Mouse (Mus musculus) hindbrain, postnatal 0 days (tissue): ENCODE measurements around the gene Nrbp1. TPM values are rescaled to one million over a fixed set of nuclear protein-coding genes. Genes with fewer than 3 reads are reported as not detected.

Experiments used
- ATAC-seq: fragments of 200-750 bp; cut with Nextera tagmentation; 2 replicates; pipeline ENCODE4 v1.8.0; 2017; ENCODE audit warnings: mild to moderate bottlenecking, moderate TSS enrichment, moderate library complexity
- DNase-seq: peaks from one replicate; pipeline ENCODE4 v3.0.0-alpha.2; 2015; ENCODE audit warnings: low spot score
- H3K27ac ChIP-seq: fragments of 300-500 bp; sonication (generic); 2 replicates; pipeline ENCODE4 v1.5.1; 2014; ENCODE audit warnings: mild to moderate bottlenecking
- H3K27me3 ChIP-seq: fragments of 300-500 bp; sonication (generic); 2 replicates; pipeline ENCODE4 v1.6.1; 2014; ENCODE audit warnings: low read length, mixed read lengths; ENCODE audit not compliant: insufficient read depth
- H3K36me3 ChIP-seq: fragments of 300-500 bp; sonication (generic); 2 replicates; pipeline ENCODE4 v1.6.1; 2014; ENCODE audit warnings: low read length, mixed read lengths; ENCODE audit not compliant: insufficient read depth
- H3K4me1 ChIP-seq: fragments of 300-500 bp; sonication (generic); 2 replicates; pipeline ENCODE4 v1.6.1; 2014; ENCODE audit warnings: antibody characterized with exemption, low read length, mixed read lengths; ENCODE audit not compliant: insufficient read depth
- H3K4me2 ChIP-seq: fragments of 300-500 bp; sonication (generic); 2 replicates; pipeline ENCODE4 v1.6.1; 2014; ENCODE audit warnings: low read depth, mild to moderate bottlenecking, low read length, moderate library complexity, mixed read lengths
- H3K4me3 ChIP-seq: fragments of 300-500 bp; sonication (generic); 2 replicates; pipeline ENCODE4 v1.5.1; 2014; ENCODE audit warnings: low read length
- H3K9ac ChIP-seq: fragments of 300-500 bp; sonication (generic); replicated peaks from 2 replicates; pipeline ENCODE4 v1.6.1; 2014; ENCODE audit warnings: mild to moderate bottlenecking, low read length, moderate library complexity, mixed read lengths
- H3K9me3 ChIP-seq: fragments of 300-500 bp; sonication (generic); 2 replicates; pipeline ENCODE4 v1.6.1; 2016; ENCODE audit warnings: low read length, mixed read lengths
- CTCF ChIP-seq: IDR thresholded peaks from 2 replicates; pipeline ENCODE4 v1.5.1; 2016; ENCODE audit warnings: antibody characterized with exemption, control low read depth, low read depth
- WGBS: fragments of 180-500 bp; shearing (Covaris S2); extraction: QIAGEN DNeasy Blood & Tissue Kit; methylation state at CpG from one replicate; pipeline ENCODE4 v1.1.7; 2014; 5-methylcytosine and 5-hydroxymethylcytosine counted together
- polyA plus RNA-seq: library from polyadenylated mRNA; unstranded; fragments of >200 nt; fragmentation: Nextera tagmentation; extraction: Ambion mirVana; gene quantifications from 2 replicates; pipeline ENCODE4 v1.2.1, GENCODE M21; 2015
- total RNA-seq: library from RNA; depleted of rRNA; stranded (reverse); fragments of >200 nt; gene quantifications from 2 replicates; pipeline ENCODE4 v1.2.3, GENCODE M21; 2014

Nrbp1 gene
- total and polyA plus RNA-seq, 2 experiments from 2014 or later, result 124 to 134 TPM

DNA sequence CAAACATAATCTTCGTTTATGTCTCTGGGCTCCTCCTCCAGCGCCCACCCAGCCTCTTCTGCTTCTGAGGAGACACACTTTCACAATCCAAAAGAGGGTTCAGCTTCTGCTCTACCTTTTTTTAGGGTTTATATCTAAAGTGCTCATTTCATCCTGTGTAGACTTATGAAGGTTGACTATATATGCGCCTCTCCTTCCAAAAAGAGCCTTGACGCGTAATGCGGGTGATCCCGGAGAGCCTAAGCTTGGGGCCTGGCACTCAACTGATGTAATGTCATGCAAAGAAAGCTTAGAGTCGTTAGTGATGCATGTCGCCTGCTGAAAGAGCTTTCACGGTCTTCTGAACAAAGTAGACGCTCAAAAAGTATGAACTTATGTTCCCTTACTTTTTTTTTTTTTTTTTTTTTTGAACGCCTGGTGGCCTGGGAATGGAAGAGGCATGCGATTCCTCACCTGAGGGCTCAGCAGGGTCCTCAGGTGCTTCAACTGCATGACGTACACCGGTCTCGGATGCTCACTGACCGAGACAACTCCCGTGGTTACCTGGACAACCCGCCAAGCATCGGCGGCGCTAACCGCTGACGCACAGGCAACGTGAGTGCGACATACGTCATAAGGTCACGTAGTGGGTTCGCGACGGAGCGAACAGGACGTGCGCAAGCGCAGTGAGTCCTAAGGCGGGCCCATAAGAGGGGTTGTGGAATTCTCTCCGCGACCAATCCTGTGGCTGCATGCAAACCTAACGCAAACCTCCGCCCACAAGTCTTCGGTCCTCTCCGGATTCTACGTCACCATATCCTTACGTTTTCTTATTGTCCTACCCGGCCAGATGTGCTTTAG is 50.1 kb downstream of the Nrbp1 start, which contains the start of gene Ift172:
Gene Ift172, minus strand, starts transcription at position 596 of the 840 bp plus-strand sequence.
- Histone ChIP-seq H3K9ac (peak within 1 kb of the TSS; percentile 51), H3K4me3 (peak within 1 kb of the TSS; percentile 46), H3K36me3 (peaks cover 28% of the 10 kb centered on the region), H3K4me1 (peaks cover 4% of the 10 kb centered on the region; the same call in 1 of the 2 replicates), H3K27me3 (no peaks in the 10 kb centered on the region), H3K9me3 (no peaks in the 10 kb centered on the region), H3K4me2 (peak within 1 kb of the TSS; percentile 89), H3K27ac (peak within 1 kb of the TSS; percentile 68)
- peak; percentile 94 for ATAC-seq
- 3% methylated on average over 45 of the region's 45 CpGs for WGBS
- no peak for TF ChIP-seq CTCF
- DNase-seq, result peak; percentile 100

DNA sequence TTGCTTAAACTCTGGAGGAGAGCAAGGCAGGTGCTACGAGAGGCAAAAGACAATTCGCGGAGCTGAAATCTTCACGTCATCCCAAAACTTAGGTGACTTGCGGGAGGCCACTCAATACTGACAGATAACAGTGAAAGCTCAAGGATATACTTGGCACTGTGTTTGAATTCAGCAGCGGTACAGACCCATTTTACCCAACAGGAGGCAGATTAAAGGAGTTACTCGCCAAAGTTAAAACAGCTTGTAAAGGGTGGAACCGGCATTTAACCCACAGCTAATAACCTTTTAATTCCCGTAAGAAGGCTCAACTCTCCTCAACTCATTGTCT is 50.7 kb downstream of the Nrbp1 start:
- Histone ChIP-seq H3K9ac (peak overlapping the region; percentile 50), H3K4me2 (peak overlapping the region; percentile 89), H3K9me3 (no peaks in the 10 kb centered on the region), H3K36me3 (peaks cover 22% of the 10 kb centered on the region; the same call in 1 of the 2 replicates), H3K27me3 (no peaks in the 10 kb centered on the region), H3K27ac (peak overlapping the region; percentile 68), H3K4me3 (peak overlapping the region; percentile 46), H3K4me1 (peaks cover 4% of the 10 kb centered on the region; the same call in 1 of the 2 replicates)
- DNase-seq (no peak), ATAC-seq (no peak; the same call in 1 of the 2 replicates)
- WGBS, result 4% methylated on average over 9 of the region's 9 CpGs
- TF ChIP-seq CTCF, result no peak

DNA sequence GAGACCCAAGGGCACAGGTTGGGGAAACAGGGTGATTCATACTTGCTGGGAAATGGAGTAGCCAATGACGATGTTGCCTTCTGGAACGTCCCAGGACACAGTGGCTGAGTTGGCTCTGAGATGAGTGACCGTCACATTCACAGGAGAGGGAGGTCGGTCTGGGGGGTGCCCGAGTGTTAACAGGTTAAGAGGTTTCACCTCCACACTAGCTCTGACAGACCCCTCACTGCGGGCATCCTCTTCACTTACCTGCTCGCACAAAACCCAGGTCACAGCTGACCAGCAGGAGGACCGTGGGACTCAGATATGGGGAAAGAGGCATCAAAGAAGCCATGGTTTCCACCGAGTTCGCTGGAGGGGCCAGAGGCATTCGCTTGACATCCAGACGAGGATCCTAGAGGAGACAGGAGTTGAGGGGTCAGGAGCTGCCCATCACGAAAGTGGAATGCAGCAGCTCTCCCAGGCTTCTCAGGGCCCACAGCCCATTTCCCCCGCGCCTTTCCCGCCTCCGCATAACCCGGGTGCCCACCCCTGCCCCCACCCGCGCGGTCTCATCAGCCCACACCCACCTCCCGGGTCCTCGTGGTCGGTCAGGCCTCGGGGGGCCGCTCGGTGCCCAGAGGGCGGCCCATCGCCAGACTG is 54.4 kb downstream of the Nrbp1 start:
- Histone ChIP-seq H3K27me3 (no peaks in the 10 kb centered on the region), H3K36me3 (peaks cover 17% of the 10 kb centered on the region; the same call in 1 of the 2 replicates), H3K4me1 (peaks cover 4% of the 10 kb centered on the region; the same call in 1 of the 2 replicates), H3K9me3 (no peaks in the 10 kb centered on the region), H3K27ac (peak overlapping the region; percentile 89), H3K9ac (peak overlapping the region; percentile 95), H3K4me3 (peak overlapping the region; percentile 85), H3K4me2 (peak overlapping the region; percentile 91)
- 6% methylated on average over 29 of the region's 29 CpGs for WGBS
- TF ChIP-seq CTCF, result peak; percentile 24; the same call in 1 of the 2 replicates
- DNase-seq (peak; percentile 36), ATAC-seq (no peak; the same call in 1 of the 2 replicates)

DNA sequence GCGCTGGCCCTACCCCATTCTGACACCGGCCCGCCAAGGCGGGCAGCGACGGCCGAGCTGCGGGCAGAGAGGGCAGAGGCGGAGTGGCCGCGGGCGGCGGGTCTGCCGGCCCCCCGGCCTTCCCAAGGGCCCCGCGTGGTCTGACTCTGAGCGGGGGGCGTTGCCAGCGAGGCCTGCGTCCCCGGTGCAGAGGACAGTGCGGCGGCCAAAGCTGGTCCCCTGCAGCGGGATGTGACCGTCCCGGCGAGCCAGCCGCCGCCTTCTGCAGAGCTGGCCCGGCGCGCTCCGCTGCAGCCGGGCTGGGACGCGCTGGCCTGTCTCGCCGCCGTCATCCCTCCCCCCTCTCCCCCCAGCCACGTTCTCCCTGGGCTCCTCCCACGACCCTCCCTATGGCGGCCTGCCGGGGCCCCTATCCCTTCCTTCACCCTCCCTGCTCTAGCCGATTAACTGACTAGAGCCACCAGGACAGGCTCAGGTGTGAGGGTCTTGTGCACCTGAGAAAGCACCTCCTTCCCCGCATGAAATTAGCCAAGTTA is 55.0 kb downstream of the Nrbp1 start, which contains the start of gene Fndc4:
Gene Fndc4, minus strand, starts transcription at position 475 of the 536 bp plus-strand sequence.
- Histone ChIP-seq H3K27me3 (no peaks in the 10 kb centered on the region), H3K9me3 (no peaks in the 10 kb centered on the region), H3K4me1 (peaks cover 4% of the 10 kb centered on the region; the same call in 1 of the 2 replicates), H3K9ac (peak within 1 kb of the TSS; percentile 95), H3K36me3 (peaks cover 17% of the 10 kb centered on the region; the same call in 1 of the 2 replicates), H3K4me2 (peak within 1 kb of the TSS; percentile 91), H3K4me3 (peak within 1 kb of the TSS; percentile 85), H3K27ac (peak within 1 kb of the TSS; percentile 89)
- peak; percentile 81 for DNase-seq
- no peak for TF ChIP-seq CTCF
- WGBS, result 0% methylated on average over 37 of the region's 46 CpGs
- peak; percentile 79 for ATAC-seq

DNA sequence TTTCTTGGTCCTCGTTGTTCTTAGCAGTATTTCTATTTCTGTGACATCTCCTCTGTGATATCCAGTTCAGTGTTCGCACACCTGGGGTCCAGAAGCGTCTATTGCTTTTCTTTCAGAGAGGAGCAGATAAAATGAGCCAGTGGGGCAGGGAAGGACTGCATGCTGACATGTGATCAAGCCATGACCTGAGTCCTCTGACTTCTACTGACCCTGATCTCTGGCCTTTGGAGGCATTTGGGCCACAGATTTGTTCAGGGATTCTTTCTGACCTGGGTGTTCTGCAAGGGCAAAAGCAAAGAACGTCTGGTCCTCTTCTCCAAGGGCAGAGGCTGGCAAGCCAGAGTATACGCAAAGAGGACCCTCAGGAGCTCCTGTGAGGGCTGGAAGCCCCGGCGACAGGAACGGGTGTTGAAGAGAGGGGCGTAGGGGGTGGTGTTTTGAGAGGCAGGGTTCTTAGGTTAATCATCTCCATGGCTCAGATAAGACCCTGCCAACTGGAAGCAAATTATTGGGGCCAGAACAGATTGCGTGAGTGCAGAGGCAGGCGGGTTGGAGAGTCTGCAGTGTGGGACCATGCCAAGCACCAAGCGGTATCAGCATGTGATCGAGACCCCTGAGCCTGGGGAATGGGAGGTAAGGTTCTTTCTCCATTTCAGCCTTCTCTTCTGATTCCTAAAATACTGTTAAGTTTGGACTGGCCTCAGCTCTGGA is 56.5 kb downstream of the Nrbp1 start, which contains the start of gene Gckr:
Gene Gckr, plus strand, starts transcription at position 397 of the 711 bp plus-strand sequence.
- Histone ChIP-seq H3K27ac (peak within 1 kb of the TSS; percentile 89; the same call in 1 of the 2 replicates), H3K36me3 (peaks cover 16% of the 10 kb centered on the region; the same call in 1 of the 2 replicates), H3K4me2 (peak within 1 kb of the TSS; percentile 91), H3K9ac (no peak within 1 kb of the TSS; the same call in 1 of the 2 replicates), H3K4me1 (peaks cover 4% of the 10 kb centered on the region; the same call in 1 of the 2 replicates), H3K27me3 (no peaks in the 10 kb centered on the region), H3K9me3 (no peaks in the 10 kb centered on the region), H3K4me3 (peak within 1 kb of the TSS; percentile 85)
- DNase-seq, result no peak
- TF ChIP-seq CTCF, result no peak
- ATAC-seq, result no peak
- 65% methylated on average over 13 of the region's 13 CpGs for WGBS

DNA sequence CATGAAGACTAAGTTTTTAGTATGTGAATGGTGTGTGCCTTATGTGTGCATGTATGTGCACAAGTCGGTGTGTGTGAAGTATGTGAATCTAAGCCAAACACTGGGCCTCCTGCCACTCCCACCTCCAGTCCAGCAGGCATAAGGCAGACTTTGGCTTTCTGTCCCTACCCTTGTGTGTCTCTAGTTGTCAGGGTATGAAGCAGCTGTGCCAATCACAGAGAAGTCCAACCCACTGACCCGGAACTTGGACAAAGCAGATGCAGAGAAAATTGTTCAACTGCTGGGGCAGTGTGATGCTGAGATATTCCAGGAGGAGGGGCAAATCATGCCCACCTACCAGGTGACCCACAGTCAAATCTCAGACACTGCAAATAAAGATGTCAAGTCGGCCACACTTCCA is 57.3 kb downstream of the Nrbp1 start:
- Histone ChIP-seq H3K27ac (no peak overlapping the region), H3K4me1 (peaks cover 4% of the 10 kb centered on the region; the same call in 1 of the 2 replicates), H3K9ac (no peak overlapping the region), H3K27me3 (no peaks in the 10 kb centered on the region), H3K36me3 (peaks cover 9% of the 10 kb centered on the region; the same call in 1 of the 2 replicates), H3K9me3 (no peaks in the 10 kb centered on the region), H3K4me3 (no peak overlapping the region), H3K4me2 (no peak overlapping the region)
- no peak for ATAC-seq
- no peak for TF ChIP-seq CTCF
- 75% methylated on average over 3 of the region's 3 CpGs for WGBS
- DNase-seq, result no peak
